Mouse (Mus musculus) left cerebral cortex, adult 8-10 months (tissue): ENCODE data around the gene Rpl5. TPM values are rescaled to one million over a fixed set of nuclear protein-coding genes. Genes with fewer than 3 reads are reported as not detected.

Experiments
- DNase-seq, 2 experiments: peaks; one replicate each; pipeline ENCODE4 v3.0.0; 2022; ENCODE audit warnings: low spot score in 2 of 2
- total RNA-seq, 4 experiments: library from RNA; stranded (reverse); gene quantifications; 2 replicates each; pipeline ENCODE4 v1.2.4; 2022

Gene Rpl5
- total RNA-seq, 4 experiments from 2014 or later: 52.8 to 63.6 (median 62.2) TPM

- DNase-seq: no peak
Observed at GRCm38 (mm10) chr5:107941222-107941621, 40.9 kb downstream of the Rpl5 start.

- DNase-seq: no peak
Observed at GRCm38 (mm10) chr5:107942941-107943340, 42.6 kb downstream of the Rpl5 start.

GRCm38 (mm10) chr5:107943526-107943925, 43.2 kb downstream of the Rpl5 start:
- no peak for DNase-seq

GRCm38 (mm10) chr5:107946475-107946874, 46.2 kb downstream of the Rpl5 start:
- no peak for DNase-seq

GRCm38 (mm10) chr5:107947548-107947947, 47.2 kb downstream of the Rpl5 start:
- DNase-seq: no peak

- DNase-seq: no peak
Observed at GRCm38 (mm10) chr5:107948899-107949298, 48.6 kb downstream of the Rpl5 start.

- no peak for DNase-seq
Observed at GRCm38 (mm10) chr5:107949607-107950006, 49.3 kb downstream of the Rpl5 start.

GRCm38 (mm10) chr5:107950643-107951042, 50.3 kb downstream of the Rpl5 start:
- no peak for DNase-seq

Other genes with a start within 250 kb of the Rpl5 start
- gene Gfi1, start 174.5 kb upstream of the Rpl5 start, total RNA-seq: not detected
- not detected for gene Ube2d2b, start 70.4 kb upstream of the Rpl5 start, total RNA-seq
- gene Evi5, start 25.4 kb upstream of the Rpl5 start, total RNA-seq: 10 to 100 TPM; 77.1 to 86.4 (median 78.8) TPM
- gene Fam69a, start 86.6 kb downstream of the Rpl5 start, total RNA-seq: 10 to 100 TPM; 31.2 to 44.1 (median 36.6) TPM
- gene Mtf2, start 165.2 kb downstream of the Rpl5 start, total RNA-seq: 10 to 100 TPM; 54.6 to 62.5 (median 59.9) TPM
- 10 to 100 TPM; 22.3 to 25.2 (median 23.8) TPM for gene Tmed5, start 232.1 kb downstream of the Rpl5 start, total RNA-seq
- gene Ccdc18, start 232.4 kb downstream of the Rpl5 start, total RNA-seq: 1 to 10 TPM in 3 of 4 experiments, under 1 TPM in 1; 1.00 to 1.6 (median 1.4) TPM